Mouse (Mus musculus) G1E-ER4 (cell line): ENCODE data around the gene Lamc2. TPM values are rescaled to one million over a fixed set of nuclear protein-coding genes. Genes with fewer than 3 reads are reported as not detected.

Experiments used
- GATA1 ChIP-seq: IDR thresholded peaks from one replicate; pipeline ENCODE4 v1.8.0; 2012; ENCODE audit warnings: low read length, inconsistent platforms
- polyA plus RNA-seq: library from polyadenylated mRNA; stranded (reverse); fragments of >175 nt; gene quantifications from 2 replicates; pipeline ENCODE4 v1.2.3, GENCODE M21; 2012

Lamc2 gene
- polyA plus RNA-seq, 1 experiment, result not detected

GRCm38 (mm10) chr1:153122764-153123163 lies 63.5 kb downstream of the Lamc2 start:
- no peak for TF ChIP-seq GATA1

DNA sequence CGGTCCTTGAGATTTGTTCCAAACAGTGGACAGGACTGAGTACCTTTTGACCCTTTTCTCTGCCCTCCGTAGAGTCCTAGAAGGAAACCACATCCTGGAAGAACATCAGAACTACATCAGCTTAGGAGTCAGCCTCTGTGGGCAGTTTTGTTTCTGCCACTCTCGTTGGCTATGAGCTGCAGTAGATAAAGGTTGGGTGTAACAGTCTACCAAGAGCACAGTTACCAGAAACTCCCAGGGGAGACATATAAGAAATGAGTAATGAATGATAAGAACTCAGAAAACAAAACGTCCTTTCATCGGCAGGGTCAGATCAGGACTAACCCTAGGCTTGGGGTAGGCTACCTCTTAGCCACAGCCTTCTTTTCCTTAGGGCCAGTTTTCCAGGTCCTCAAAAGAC lies 64.9 kb downstream of the Lamc2 start:
- no peak for TF ChIP-seq GATA1

GRCm38 (mm10) chr1:153120544-153120943 lies 65.7 kb downstream of the Lamc2 start:
- no peak for TF ChIP-seq GATA1

- TF ChIP-seq GATA1, result no peak
Observed at GRCm38 (mm10) chr1:153115315-153115714, 70.9 kb downstream of the Lamc2 start.

GRCm38 (mm10) chr1:153111596-153111995 lies 74.7 kb downstream of the Lamc2 start:
- no peak for TF ChIP-seq GATA1

DNA sequence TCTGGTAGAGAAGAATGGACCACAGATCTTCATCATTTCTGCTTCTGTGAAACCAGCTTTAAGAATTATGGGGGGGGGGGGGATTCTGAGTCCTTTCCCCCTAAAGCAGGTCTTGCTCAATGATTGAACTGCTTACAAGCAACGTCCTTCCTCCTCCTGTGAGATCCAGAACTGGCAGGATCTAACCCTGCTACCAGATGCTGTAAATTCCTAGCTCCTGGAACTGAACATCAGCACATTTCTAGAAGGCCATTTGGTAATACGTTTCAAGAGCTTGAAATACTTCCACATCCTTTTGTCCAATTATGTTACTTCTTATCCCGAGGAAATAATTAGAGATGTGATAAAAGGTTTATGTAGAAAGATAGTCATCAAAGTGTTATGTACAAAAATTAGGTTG lies 76.4 kb downstream of the Lamc2 start:
- TF ChIP-seq GATA1, result no peak

- TF ChIP-seq GATA1, result no peak
Observed at GRCm38 (mm10) chr1:153109346-153109745, 76.9 kb downstream of the Lamc2 start.

GRCm38 (mm10) chr1:153107866-153108265 lies 78.4 kb downstream of the Lamc2 start:
- no peak for TF ChIP-seq GATA1

GRCm38 (mm10) chr1:153104804-153105203 lies 81.4 kb downstream of the Lamc2 start:
- TF ChIP-seq GATA1, result no peak

DNA sequence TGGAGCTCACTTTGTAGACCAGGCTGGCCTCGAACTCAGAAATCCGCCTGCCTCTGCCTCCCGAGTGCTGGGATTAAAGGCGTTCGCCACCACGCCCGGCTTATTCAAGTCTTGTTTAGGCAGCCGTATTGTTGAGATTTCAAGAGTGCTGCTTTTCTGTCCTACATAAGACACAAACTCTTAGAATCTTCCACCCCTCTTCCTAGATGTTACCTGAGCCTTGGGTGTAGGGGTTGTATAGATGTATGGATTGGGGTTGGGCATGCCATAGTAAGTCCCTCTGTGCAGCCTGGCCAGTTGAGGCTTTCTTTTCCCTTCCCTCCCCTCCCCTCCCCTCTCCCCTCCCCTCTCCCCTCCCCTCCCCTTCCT lies 83.1 kb downstream of the Lamc2 start:
- no peak for TF ChIP-seq GATA1

DNA sequence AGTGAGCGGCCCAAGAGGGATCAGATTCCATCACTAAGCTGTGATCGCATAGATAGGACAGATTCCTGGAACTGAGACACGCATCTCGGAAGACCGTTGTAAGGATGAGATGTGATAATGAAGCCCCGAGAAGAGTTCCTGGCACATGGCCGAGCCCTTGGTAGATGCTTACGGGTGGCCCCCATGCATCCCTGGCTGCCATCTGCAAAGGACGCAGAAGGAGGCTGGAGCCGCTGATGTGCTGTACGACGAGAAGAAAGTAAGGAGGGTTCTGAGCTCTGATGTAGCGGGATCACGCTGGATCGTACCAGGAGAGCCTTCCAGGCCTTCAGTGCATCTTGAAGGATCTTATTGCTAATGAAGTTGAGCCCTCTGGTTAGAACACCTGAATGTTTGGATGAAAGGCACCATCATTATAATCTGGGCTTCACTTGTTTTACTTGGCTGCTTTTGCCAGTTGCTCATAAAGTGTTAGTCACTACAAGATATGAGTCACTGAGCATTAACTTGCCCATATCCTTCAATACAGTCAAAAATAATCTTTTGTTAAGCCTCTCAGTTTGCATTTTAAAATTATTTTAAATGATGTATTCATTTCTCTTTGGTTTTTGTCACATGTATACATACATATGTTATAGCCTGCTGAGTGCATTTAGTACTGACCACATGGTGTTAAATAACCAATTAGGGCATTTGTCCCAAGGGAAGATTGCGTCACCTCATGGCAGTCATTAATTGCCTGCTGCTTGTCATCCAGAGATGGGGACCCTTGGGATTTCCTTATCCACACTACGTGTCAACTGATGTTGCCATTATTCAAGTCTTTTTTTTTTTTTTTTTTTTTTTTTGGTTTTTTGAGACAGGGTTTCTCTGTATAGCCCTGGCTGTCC lies 83.7 kb downstream of the Lamc2 start:
- no peak for TF ChIP-seq GATA1

GRCm38 (mm10) chr1:153101327-153101880 lies 84.8 kb downstream of the Lamc2 start:
- TF ChIP-seq GATA1, result no peak

DNA sequence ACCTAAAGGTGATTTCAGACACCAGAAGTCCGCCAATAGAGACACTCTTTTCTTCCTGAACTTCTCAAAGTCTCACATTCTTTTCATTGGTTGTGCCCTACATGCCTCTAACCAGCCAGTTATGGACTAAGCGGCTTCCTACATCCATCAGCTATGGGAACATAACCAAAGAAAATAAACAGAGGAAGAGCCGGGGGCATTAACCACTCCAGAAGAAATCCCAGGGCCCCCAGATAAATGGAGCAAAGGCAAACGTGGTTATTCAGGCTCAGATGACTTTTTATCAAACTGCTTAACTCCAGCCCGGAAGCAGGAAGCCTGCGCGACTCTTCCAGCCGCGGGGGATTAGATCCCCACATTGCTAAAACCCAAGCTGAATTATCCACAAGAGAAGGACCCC lies 85.3 kb downstream of the Lamc2 start:
- no peak for TF ChIP-seq GATA1

DNA sequence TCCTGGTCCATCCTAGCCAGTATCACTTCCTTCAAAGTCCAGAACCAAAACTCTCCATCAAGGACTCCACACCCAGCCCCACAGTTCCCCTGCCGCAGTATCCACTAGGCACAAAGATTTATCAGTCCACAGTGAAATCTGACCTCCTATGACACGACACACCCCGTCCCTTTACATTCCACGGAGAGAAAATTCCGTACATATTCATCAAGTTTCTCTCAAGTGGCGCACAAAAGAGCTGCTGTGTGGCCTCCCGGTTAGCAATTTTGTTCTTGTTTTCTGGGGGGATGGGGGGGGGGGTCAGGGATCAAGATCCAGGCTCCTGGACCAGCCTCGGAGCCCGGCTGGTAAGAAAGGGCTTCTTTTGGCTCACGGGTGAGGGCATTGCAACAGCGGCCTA lies 87.7 kb downstream of the Lamc2 start:
- no peak for TF ChIP-seq GATA1

DNA sequence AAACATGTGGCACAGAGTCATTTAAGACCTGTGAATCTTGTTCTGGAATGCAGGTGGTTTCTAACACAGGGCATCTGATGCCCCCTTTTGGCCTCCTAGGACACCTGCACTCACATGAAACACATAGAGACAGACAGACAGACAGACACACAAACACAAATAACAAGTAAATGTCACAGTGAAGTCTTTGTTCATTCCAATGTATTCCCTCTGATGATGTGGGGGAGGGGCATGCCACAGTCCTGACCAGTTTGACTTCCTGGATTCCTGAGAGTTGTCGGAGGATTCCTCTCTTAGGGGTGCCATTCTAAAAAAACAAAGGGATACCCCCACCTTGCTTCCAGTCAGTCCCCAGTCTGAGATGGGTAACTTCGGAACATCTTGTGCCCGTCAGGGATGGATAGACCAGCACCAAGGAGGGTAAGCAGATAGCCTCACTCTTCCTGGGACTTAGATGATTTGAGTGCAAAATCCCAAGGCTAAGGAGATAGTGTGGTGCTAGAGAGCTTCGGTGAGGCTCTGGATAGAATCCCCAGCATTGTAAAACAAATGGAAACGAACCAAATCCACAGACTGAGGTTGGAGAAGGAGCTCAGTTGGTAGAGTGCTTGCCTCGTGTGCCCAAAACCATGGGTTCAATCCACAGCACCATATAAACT lies 89.1 kb downstream of the Lamc2 start:
- no peak for TF ChIP-seq GATA1
